Mouse (Mus musculus) heart, postnatal 25 days (tissue): Measurements from ENCODE around the gene Pde4d. TPM values are rescaled to one million over a fixed set of nuclear protein-coding genes. Genes with fewer than 3 reads are reported as not detected.

Experiments
- DNase-seq: peaks from one replicate; pipeline ENCODE4 v3.0.0; 2022; ENCODE audit warnings: low spot score
- intact Hi-C: fragments of 180-260 bp; cut with DNase I; formaldehyde crosslinking; loops from one replicate; pipeline ENCODE4 v1.15.1; 2025
- total RNA-seq, 2 experiments: library from RNA; stranded (reverse); gene quantifications; 2 replicates each; pipeline ENCODE4 v1.2.3; 2021

Pde4d gene
- total RNA-seq, 2 experiments from 2014 or later, result 29.1 to 41.2 TPM

GRCm38 (mm10) chr13:109558341-109559257 is 1108.9 kb downstream of the Pde4d start:
- intact Hi-C loops, result loop anchor here (2.0 to 5.0 kb wide), 2 partner anchors 50 to 179 kb away; no protein-coding TSS in a partner anchor
- no peak for DNase-seq

GRCm38 (mm10) chr13:109560261-109560660 is 1110.5 kb downstream of the Pde4d start:
- no peak for DNase-seq
- intact Hi-C loops, result no loop called here

- intact Hi-C loops, result no loop called here
- DNase-seq, result no peak
Observed at GRCm38 (mm10) chr13:109568638-109569468, 1119.1 kb downstream of the Pde4d start.

GRCm38 (mm10) chr13:109569491-109569890 is 1119.7 kb downstream of the Pde4d start:
- intact Hi-C loops, result no loop called here
- no peak for DNase-seq

- intact Hi-C loops, result no loop called here
- DNase-seq, result no peak
Observed at GRCm38 (mm10) chr13:109576725-109577124, 1127.0 kb downstream of the Pde4d start.

GRCm38 (mm10) chr13:109577454-109577853 is 1127.7 kb downstream of the Pde4d start:
- DNase-seq, result no peak
- intact Hi-C loops, result no loop called here

GRCm38 (mm10) chr13:109577901-109578300 is 1128.2 kb downstream of the Pde4d start:
- intact Hi-C loops, result no loop called here
- no peak for DNase-seq

GRCm38 (mm10) chr13:109581284-109582070 is 1131.7 kb downstream of the Pde4d start:
- DNase-seq, result no peak
- intact Hi-C loops, result no loop called here

GRCm38 (mm10) chr13:109590048-109590447 is 1140.3 kb downstream of the Pde4d start:
- no peak for DNase-seq
- intact Hi-C loops, result no loop called here

GRCm38 (mm10) chr13:109592192-109592797 is 1142.5 kb downstream of the Pde4d start:
- intact Hi-C loops, result no loop called here

GRCm38 (mm10) chr13:109599711-109600110 is 1150.0 kb downstream of the Pde4d start:
- no peak for DNase-seq
- intact Hi-C loops, result no loop called here

More at GRCm38 (mm10) chr13:109592192-109592797, 1142.5 kb downstream of the Pde4d start:
- DNase-seq, result no peak

- intact Hi-C loops, result no loop called here
- DNase-seq, result no peak
Observed at GRCm38 (mm10) chr13:109604017-109604416, 1154.3 kb downstream of the Pde4d start.

GRCm38 (mm10) chr13:109605140-109605539 is 1155.4 kb downstream of the Pde4d start:
- DNase-seq, result no peak
- intact Hi-C loops, result loop anchor here (5.0 kb wide), 1 partner anchor 258 kb away; no protein-coding TSS in a partner anchor

GRCm38 (mm10) chr13:109609106-109609804 is 1159.5 kb downstream of the Pde4d start:
- no peak for DNase-seq
- intact Hi-C loops, result loop anchor here (2.0 to 5.0 kb wide), 2 partner anchors 50 to 262 kb away; no protein-coding TSS in a partner anchor

GRCm38 (mm10) chr13:109609805-109610187 is 1160.0 kb downstream of the Pde4d start:
- intact Hi-C loops, result loop anchor here (2.0 to 10.0 kb wide), 4 partner anchors 51 to 381 kb away; no protein-coding TSS in a partner anchor
- DNase-seq, result no peak

- intact Hi-C loops, result loop anchor here (2.0 to 10.0 kb wide), 2 partner anchors 294 to 382 kb away; no protein-coding TSS in a partner anchor
- no peak for DNase-seq
Observed at GRCm38 (mm10) chr13:109610772-109611171, 1161.0 kb downstream of the Pde4d start.

GRCm38 (mm10) chr13:109615213-109615784 is 1165.6 kb downstream of the Pde4d start:
- intact Hi-C loops, result loop anchor here (5.0 to 10.0 kb wide), 2 partner anchors 142 to 290 kb away; no protein-coding TSS in a partner anchor
- no peak for DNase-seq

- no peak for DNase-seq
- intact Hi-C loops, result loop anchor here (5.0 to 10.0 kb wide), 2 partner anchors 141 to 289 kb away; no protein-coding TSS in a partner anchor
Observed at GRCm38 (mm10) chr13:109615785-109616281, 1166.1 kb downstream of the Pde4d start.
